Mouse (Mus musculus) common myeloid progenitor, adult 5-6 weeks (primary cell): Measurements from ENCODE around the gene Slc38a5. TPM values are rescaled to one million over a fixed set of nuclear protein-coding genes. Genes with fewer than 3 reads are reported as not detected.
A peak's percentile ranks its signal among the peaks of the same experiment; 100 is the strongest.

Experiments used
- ATAC-seq: replicated peaks from 2 replicates; pipeline ENCODE4 v1.8.0; 2016; ENCODE audit warnings: low read depth, mild to moderate bottlenecking, moderate TSS enrichment, inconsistent platforms; ENCODE audit not compliant: poor library complexity, severe bottlenecking
- total RNA-seq: library from RNA; stranded (forward); fragments of 200-1000, 187-1606 nt; gene quantifications from 2 replicates; pipeline ENCODE4 v1.2.3, GENCODE M21; 2017

Gene Slc38a5
- total RNA-seq, 1 experiment from 2014 or later = 18.5 TPM

DNA sequence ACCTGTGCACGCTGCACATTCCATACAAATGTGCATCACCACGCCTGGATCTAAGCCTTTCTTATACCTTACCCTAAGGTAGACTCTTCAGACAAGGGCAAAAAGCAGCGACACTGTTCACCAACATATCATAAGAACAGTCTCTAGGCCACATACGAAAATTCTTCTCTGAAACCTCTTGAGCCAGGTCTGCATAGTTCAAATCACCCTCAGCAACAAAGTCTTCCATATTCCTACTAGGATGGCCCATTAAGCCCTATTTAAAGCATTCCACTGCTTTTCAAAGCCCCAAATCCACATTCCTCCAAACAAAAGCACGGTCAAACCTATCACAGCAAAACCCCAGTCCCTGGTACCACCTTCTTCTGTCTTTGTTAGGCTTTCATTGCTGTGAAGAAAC, 17.7 kb downstream of the Slc38a5 start:
- ATAC-seq = no peak

DNA sequence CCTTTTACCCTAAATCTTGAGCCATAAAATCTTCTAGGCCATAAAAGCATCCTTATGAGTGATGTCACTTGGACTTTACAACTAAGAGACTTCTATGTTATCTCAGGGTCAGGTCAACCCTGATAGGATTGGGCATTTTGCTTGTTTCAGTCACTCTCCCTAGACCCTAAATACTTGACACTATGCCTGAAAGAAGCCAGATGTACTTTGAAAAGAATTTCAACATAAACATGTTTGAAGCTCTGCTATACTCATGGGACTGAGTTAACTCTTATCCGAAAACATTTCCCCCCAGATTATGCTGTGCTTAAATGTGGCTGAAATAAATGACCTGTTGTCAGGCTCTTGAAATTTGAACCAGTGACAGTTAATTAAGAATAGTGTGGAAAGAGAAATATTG, 38.4 kb downstream of the Slc38a5 start:
- ATAC-seq = no peak

DNA sequence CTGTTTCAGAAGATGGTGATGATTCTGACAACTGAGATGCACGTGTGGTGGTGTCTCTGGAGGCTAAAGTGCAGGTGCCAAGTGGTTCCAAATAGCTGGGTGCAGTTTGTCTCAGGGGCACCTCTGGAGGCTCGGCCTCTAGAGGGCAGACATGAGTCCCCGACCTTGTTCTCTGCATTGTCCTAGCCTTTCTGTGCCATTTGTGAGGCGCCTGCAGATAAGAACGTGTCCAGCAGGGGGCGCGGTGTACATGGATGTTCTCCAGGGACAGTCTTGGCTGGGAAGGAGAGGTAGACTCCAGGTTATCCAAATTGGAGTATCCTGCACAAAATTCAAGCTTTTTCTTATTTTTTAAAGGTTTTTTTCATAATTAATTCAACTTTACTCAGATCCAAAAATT, 44.0 kb downstream of the Slc38a5 start:
- ATAC-seq = 0 out of 2 replicates have a peak, but pooled peaks have one; percentile 25

- ATAC-seq = no peak
These were observed 56.2 kb downstream of the Slc38a5 start, which contains the start of gene Ssxb10 for GRCm38 (mm10) chrX:8327124-8327523. TSS of gene Ssxb10 (plus strand) at chrX:8327424.

Other genes starting within 250 kb of the Slc38a5 start
- gene Suv39h1, start 196.4 kb upstream of the Slc38a5 start, total RNA-seq = 60.0 and 70.0 TPM in 2 replicates
- gene Was, start 180.6 kb upstream of the Slc38a5 start, total RNA-seq = 68.8 and 74.5 TPM in 2 replicates
- gene Wdr13, start 138.2 kb upstream of the Slc38a5 start, total RNA-seq = 25.8 and 29.6 TPM in 2 replicates
- gene Rbm3, start 125.3 kb upstream of the Slc38a5 start, total RNA-seq = 1,314 and 1,321 TPM in 2 replicates
- gene Tbc1d25, start 95.0 kb upstream of the Slc38a5 start, total RNA-seq = 5.2 and 7.3 TPM in 2 replicates
- 58.5 and 66.5 TPM in 2 replicates for gene Ebp, start 77.6 kb upstream of the Slc38a5 start, total RNA-seq
- 0.05 TPM in 1 of 2 replicates, not detected in the other for gene Porcn, start 64.6 kb upstream of the Slc38a5 start, total RNA-seq
- 20.6 and 26.4 TPM in 2 replicates for gene Ftsj1, start 18.7 kb upstream of the Slc38a5 start, total RNA-seq
- not detected in 2 replicates for gene Ssxb10, start 56.3 kb downstream of the Slc38a5 start, total RNA-seq
- gene Ssxb9, start 95.8 kb downstream of the Slc38a5 start, total RNA-seq = not detected in 2 replicates
- not detected in 2 replicates for gene Ssxb1, start 142.2 kb downstream of the Slc38a5 start, total RNA-seq
- gene Ssxb2, start 190.6 kb downstream of the Slc38a5 start, total RNA-seq = not detected in 2 replicates